Mouse (Mus musculus) megakaryocyte-erythroid progenitor cell, adult 5-6 weeks (primary cell): ENCODE data around the gene Phc1. TPM values are rescaled to one million over a fixed set of nuclear protein-coding genes. Genes with fewer than 3 reads are reported as not detected.
A peak's percentile ranks its signal among the peaks of the same experiment; 100 is the strongest.
"Not testable (repeated sequence)": the region's sequence is repeated elsewhere in the genome, so short reads cannot be mapped to it uniquely, and the experiment has no call there.

ENCODE experiments used
- ATAC-seq: replicated peaks from 2 replicates; pipeline ENCODE4 v1.8.0; 2016; ENCODE audit warnings: mild to moderate bottlenecking, inconsistent platforms; ENCODE audit not compliant: severe bottlenecking, poor library complexity, low FRiP score, low TSS enrichment
- total RNA-seq, 2 experiments: library from RNA; stranded (forward) in 1 of 2; stranded (reverse) in 1 of 2; fragments of 200-1000, 215-1000 nt in 1 of 2; fragments of >200 nt in 1 of 2; fragmentation: Nextera tagmentation in 1 of 2; gene quantifications; 2 replicates each; pipeline ENCODE4 v1.2.3; 2014 to 2017

Phc1 gene
- 22.4 and 38.2 TPM in 2 replicates for total RNA-seq (2014; fragmentation: Nextera tagmentation)
- 11.7 and 15.7 TPM in 2 replicates for total RNA-seq (2017)

DNA sequence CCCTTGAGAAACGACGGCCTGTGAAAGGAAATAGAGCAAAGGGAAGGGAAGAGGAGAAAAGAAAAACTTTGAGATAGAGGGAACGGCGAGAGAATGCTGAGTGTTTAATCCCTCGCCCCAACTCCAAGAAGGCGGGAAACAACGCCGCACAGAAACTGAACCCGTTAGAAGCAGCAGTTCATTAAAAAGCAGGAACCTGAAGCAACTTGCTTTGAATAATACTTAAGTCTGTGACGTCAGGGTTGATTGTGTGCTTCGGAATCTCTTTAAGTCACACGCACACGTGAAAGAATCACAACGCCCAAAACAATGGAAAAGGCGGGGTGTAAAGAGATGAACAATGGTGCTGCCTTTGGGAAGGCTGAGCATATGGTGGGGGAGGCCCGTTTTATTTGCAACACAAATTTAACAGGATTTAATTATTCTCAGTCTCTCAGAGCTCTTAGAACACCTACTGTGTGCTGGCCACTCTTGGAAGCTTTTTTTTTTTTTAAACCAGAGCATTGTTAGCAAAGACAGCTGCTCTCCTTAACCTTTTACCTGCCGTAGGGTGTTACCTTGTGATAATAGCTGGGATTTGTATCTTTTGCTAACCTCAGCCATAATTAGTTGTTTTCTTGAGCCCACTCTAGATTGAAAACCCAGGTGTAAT lies at the start of gene Phc1:
Gene Phc1 (minus strand): TSS at position 213 of the 652 bp plus-strand sequence.
- ATAC-seq: peak; percentile 52

DNA sequence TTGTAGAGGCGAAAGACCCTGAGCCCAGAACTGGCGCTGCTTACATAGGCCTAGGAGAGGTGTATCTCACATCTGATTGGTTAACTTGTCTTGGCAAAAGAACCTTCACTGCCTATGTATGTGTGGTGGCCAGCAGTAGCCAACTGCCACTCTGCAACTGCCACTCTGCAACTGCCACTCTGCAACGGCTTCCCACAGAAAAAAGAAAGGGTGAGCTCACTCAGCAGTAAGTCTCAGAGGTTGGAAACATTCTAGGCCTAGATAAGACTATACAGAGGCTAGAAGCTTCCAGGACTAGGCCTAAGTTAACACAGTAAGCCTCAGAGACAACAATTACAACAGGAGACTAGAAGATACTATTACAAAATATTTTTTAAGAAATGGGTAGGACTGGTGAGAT lies 49.6 kb upstream of the Phc1 start:
- not testable (repeated sequence) for ATAC-seq

DNA sequence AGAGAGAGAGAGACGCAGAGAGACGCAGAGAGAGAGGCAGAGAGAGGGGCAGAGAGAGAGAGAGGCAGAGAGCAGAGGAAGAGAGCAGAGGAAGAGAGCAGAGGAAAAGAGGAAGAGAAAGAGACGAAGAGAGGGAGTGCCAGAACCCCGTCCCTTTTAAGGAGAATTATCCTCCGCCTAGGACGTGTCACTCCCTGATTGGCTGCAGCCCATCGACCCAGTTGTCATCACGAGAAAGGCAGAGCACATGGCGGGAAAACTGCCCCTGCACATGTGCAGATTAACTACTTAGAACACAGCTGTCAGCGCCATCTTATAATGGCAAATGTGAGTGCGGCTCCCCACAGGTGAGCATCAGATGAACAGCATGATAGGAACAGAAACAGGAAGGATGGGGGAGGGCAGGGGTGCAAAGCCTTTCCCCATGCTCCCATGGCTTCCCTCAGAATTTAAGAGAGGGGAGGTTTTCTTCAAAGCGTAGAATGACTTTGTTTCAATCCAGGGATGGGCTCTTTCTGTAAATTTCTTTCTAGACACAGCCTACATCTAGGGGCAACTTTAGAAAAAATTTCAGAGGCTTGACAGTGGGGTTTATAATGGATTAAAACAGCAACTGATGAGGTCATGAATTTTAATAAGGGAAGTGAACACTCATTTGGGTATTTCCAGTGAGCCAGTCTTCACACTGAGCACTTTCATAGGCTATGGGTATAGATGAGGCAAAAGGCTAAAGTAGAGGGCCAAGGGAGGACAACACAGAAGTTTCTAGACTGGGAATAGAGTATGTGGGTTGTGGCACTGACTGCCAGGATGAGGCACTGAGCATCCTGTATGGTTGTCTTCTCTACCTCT lies 47.0 kb upstream of the Phc1 start:
- not testable (repeated sequence) for ATAC-seq

DNA sequence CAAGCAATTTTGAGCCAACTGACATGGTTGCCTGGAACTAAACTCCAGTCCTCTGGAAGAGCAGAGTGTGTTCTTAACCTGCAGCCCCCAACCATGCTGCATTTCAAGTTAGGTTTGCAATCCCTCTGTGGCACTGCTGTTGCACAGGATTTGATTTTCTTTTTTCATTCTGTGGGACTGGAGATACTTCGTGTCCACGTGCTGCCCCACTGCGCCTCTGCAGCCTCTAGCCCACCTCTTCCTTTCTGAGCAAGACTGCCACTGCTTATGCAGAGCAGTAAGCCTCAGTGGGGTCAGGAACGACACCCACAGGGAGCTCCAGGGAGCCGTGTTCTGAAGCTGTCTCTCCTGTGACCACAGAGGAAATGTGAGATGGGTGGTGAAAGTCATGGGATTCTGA lies 45.4 kb upstream of the Phc1 start:
- no peak for ATAC-seq

DNA sequence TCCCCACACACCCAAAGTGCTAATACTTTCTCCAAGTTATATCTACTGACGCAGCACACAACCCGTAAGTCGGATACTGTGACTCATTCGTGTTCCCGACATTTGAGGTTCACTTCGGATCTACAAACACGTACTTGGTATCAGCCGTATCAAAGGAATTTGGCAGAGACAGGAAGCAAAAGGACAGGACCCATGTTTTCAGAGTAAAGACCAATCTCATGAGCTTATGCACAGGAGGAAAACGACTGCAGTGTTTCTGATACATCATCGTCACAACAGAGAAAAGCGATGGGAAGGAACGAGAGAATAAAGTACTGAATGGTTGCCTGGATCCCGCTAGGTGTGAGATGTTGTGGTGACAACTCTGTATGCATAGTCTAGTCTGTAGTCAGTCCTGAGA lies 44.5 kb upstream of the Phc1 start:
- no peak for ATAC-seq

- ATAC-seq: 0 out of 2 replicates have a peak, but pooled peaks have one; percentile 8
These were observed 42.9 kb upstream of the Phc1 start for GRCm38 (mm10) chr6:122383211-122383610.

- ATAC-seq: no peak
These were observed 41.7 kb upstream of the Phc1 start for GRCm38 (mm10) chr6:122382046-122382445.

GRCm38 (mm10) chr6:122368245-122368644 lies 27.9 kb upstream of the Phc1 start:
- peak; percentile 18; the same call in 1 of the 2 replicates for ATAC-seq

DNA sequence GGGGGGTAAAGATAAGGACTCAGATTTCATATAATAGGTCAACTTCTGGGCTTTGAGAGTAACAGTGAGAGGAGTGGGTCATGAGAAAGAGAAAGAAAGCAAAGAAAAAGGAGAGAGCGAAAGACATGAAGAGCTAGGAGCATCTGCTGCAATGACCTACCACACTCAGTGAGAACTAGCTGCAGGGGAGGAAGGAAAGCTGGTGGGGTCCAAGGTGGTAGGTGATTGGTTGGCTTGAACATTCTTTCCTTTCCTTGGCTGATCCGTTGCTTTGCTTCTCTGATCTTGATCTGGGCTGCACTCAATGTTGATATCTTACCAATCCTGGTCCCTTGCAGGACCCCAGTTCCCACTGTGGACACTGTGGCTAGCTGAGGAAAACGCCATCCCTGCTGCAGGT lies 26.6 kb upstream of the Phc1 start:
- no peak for ATAC-seq

DNA sequence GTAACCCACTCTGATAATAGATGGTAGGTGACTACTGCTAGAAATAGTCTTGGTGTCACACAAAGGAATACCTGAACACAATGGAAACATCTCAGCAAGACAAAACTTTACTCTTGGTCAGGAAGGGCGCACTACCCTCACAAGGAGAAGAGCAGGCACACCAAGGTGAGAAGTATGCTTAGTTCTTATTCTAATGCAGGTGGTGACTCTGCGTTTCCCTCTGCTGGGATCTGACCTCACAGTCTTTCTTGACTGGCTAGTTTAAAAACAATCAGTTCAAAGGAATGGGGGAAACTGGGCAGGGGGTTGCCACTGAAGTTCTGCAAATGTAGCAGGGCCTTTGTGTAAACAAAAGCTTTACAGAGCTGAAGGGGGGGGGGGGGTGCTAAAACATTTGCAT lies 25.9 kb upstream of the Phc1 start:
- ATAC-seq: no peak

DNA sequence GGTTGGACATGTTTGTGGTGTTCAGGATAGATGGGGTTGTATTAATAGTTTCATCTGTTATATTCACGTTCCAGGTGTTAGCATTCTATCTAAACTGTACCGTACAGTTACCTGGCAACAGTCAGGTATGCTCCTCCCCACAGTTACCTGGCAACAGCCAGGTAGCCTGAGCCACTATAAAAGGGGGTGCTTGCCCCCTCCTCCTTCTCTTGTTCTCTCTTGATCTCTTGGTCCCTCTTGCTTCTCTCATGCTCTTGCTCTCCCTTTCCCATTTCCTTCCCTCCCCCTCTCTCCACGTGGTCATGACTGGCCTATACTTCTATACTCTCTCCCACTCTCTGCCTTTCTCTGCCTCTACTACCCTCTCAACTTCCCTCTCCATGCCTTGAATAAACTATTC lies 25.3 kb upstream of the Phc1 start:
- ATAC-seq: no peak

DNA sequence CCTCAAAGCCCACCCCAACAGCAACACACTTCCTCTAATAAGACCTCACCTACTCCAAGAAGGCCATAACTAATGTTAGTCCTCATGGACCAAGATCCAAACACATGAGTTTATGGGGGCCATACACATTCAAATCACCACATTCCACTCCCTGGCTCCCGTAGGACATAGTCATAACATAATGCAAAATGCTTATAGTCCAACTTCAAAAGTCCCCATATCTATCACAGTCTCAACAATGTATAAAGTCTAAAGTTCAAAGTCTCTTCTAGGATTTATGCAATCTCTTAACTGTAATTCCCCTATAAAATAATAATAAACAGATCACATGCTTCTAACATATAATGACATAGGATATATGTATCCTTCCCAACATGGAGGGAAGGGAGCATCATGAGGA lies 16.7 kb upstream of the Phc1 start:
- no peak for ATAC-seq

GRCm38 (mm10) chr6:122355909-122356308 lies 15.5 kb upstream of the Phc1 start:
- ATAC-seq: peak; percentile 26; the same call in 1 of the 2 replicates

DNA sequence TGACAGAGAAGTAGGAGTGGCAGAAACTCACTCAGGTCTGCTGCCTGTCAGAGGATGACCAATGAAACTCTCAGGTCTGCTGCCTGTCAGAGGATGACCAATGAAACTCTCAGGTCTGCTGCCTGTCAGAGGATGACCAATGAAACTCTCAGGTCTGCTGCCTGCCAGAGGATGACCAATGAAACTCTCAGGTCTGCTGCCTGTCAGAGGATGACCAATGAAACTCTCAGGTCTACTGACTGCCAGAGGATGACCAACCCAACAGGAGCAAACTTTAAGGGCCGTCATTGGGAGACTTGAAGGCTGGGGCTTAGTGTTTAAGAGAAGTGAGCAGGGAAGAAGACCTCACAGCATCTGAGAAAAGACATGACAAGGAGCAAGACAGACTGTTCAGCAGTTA lies 7.0 kb upstream of the Phc1 start:
- ATAC-seq: not testable (repeated sequence)

GRCm38 (mm10) chr6:122346399-122346798 lies 6.0 kb upstream of the Phc1 start:
- ATAC-seq: no peak

DNA sequence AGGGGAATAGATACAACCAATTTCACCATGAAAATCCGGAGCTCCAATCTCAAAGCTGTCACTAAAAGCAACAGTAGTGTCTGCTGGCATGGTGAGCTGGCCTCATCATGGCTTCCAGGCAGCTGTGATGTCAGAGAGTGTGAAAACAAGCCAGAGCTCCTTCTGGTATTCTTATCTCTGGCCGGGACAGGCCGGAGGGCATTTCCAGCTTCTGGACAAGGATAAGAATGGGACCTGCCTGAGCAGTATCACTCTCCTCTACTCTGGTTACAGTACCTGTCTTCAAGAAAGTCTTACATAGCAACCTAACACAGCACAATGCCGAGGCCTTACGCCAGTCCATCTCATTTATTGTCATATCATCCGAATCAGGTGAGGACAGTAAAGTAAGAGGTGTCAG lies 5.4 kb upstream of the Phc1 start:
- ATAC-seq: 0 out of 2 replicates have a peak, but pooled peaks have one; percentile 13

- 0 out of 2 replicates have a peak, but pooled peaks have one; percentile 17 for ATAC-seq
These were observed 4.2 kb upstream of the Phc1 start for GRCm38 (mm10) chr6:122344386-122345116.

DNA sequence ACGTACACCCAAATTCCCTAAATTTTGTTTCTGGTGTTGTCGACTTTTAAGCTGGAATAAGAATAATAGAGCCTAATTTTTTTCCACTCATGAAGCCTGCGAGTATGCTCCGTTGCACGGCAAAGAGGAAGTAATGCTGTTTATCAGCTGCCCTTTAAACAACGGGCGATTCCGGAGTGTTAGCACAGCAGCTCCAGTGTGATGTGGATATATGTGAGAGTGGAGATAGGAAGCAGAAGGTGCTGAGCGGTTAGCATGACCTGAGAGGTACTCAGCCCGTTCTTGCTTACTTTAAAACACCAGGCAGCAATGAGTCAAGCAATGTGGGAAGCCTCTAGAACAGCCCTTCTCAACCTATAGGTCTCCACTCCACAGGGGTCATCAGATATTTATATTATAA lies 3.4 kb upstream of the Phc1 start:
- peak; percentile 60 for ATAC-seq

DNA sequence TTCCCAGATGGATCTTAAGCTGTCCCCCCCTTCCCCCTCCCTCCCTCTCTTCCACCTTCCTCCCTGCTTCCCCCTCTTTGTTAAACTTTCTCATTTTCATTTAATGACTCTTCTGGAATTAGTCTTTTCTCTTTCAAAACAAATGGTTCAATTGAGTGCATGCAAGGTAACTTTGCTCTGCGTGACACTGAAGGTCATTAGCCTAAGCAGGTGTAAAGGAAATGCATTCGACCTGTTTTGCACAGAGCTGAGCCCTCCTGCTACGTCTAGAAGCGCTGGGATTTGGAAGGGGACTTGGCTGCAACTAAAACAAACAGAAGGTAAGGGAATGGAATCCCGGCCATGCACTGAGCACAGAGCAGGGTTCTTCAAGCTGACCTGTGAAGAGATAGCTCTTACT lies 1.8 kb upstream of the Phc1 start:
- no peak for ATAC-seq
